ENCODE assay signal across 9 mouse cellular contexts in genomic region chr17:42782156-42782757, GRCm38 (mm10). TPM values are rescaled to one million over a fixed set of nuclear protein-coding genes. Genes with fewer than 3 reads are reported as not detected.
DNase-seq lines count a peak whose midpoint lies in the region; ATAC-seq and TF ChIP-seq lines count a peak whose summit lies in the region.
"Had no signal": no experiment of that assay in that cellular context is flagged by ENCODE, and none has a peak within 500 bp of the region (broad histone marks: within the 10 kb centered on the region; RNA-seq: fewer than 3 reads in every experiment).

No protein-coding gene starts in this region.

- no peaks in the 10 kb centered on the region for H3K27me3 ChIP-seq in C2C12 (ENCODE audit: control insufficient read depth, insufficient read depth, insufficient read length)
- no peaks in the 10 kb centered on the region for H3K27me3 ChIP-seq in kidney, embryonic 15.5 days
- H3K27me3 ChIP-seq in limb, embryonic 13.5 days, result no peaks in the 10 kb centered on the region
- no peaks in the 10 kb centered on the region for H3K27me3 ChIP-seq in midbrain, postnatal 0 days (ENCODE audit: insufficient read depth, low read length)

- H3K79me3 ChIP-seq in C2C12 (ENCODE audit: low read depth), result no peaks in the 10 kb centered on the region

- no peak overlapping the region for H3K27ac ChIP-seq in kidney, embryonic 15.5 days
- H3K27ac ChIP-seq in limb, embryonic 13.5 days, result no peak overlapping the region
- no peak overlapping the region for H3K27ac ChIP-seq in midbrain, postnatal 0 days (ENCODE audit: low read depth, low read length)

- no peak overlapping the region for H3K9ac ChIP-seq in kidney, embryonic 15.5 days
- H3K9ac ChIP-seq in limb, embryonic 13.5 days, result no peak overlapping the region
- H3K9ac ChIP-seq in midbrain, postnatal 0 days (replicated peaks; ENCODE audit: low read length, poor library complexity, severe bottlenecking), result no peak overlapping the region

- no peaks in the 10 kb centered on the region for H3K79me2 ChIP-seq in C2C12 (ENCODE audit: control insufficient read depth, insufficient read depth)

- no peak overlapping the region for H3K4me2 ChIP-seq in kidney, embryonic 15.5 days
- no peak overlapping the region for H3K4me2 ChIP-seq in limb, embryonic 13.5 days (replicated peaks)
- H3K4me2 ChIP-seq in midbrain, postnatal 0 days (ENCODE audit: low read depth, low read length, poor library complexity, severe bottlenecking), result no peak overlapping the region

- DNase-seq in adrenal gland, adult 8-10 months, result peak; percentile 24
- peak; percentile 79 for DNase-seq in embryo, embryonic 9.5 days (ENCODE audit: extremely low spot score)
- peak; percentile 81 for DNase-seq in midbrain, postnatal 0 days (ENCODE audit: low spot score)
- peak; percentile 38 to 68 for DNase-seq in spleen, postnatal 4 days (ENCODE audit: low spot score in 2 of 2)

- H3K9me3 ChIP-seq in kidney, embryonic 15.5 days (replicated peaks), result no peaks in the 10 kb centered on the region
- no peaks in the 10 kb centered on the region for H3K9me3 ChIP-seq in limb, embryonic 13.5 days
- H3K9me3 ChIP-seq in midbrain, postnatal 0 days (ENCODE audit: low read length), result no peaks in the 10 kb centered on the region

- 55% methylated on average over 7 of the region's 7 CpGs for WGBS in kidney, embryonic 15.5 days
- WGBS in limb, embryonic 13.5 days, result 55% methylated on average over 7 of the region's 7 CpGs
- WGBS in midbrain, postnatal 0 days, result 61% methylated on average over 7 of the region's 7 CpGs

- H3K36me3 ChIP-seq in C2C12 (ENCODE audit: control insufficient read depth, insufficient read depth), result no peaks in the 10 kb centered on the region
- no peaks in the 10 kb centered on the region for H3K36me3 ChIP-seq in kidney, embryonic 15.5 days
- no peaks in the 10 kb centered on the region for H3K36me3 ChIP-seq in limb, embryonic 13.5 days
- H3K36me3 ChIP-seq in midbrain, postnatal 0 days (ENCODE audit: insufficient read depth, low read length), result no peaks in the 10 kb centered on the region

- TF ChIP-seq CTCF in C2C12 (IDR thresholded peaks at IDR 0.05; ENCODE audit: control insufficient read depth, insufficient read depth, insufficient read length), result peak; percentile 44
- TF ChIP-seq CTCF in midbrain, postnatal 0 days (IDR thresholded peaks at IDR 0.05), result peak; percentile 83

- H3K4me1 ChIP-seq in kidney, embryonic 15.5 days, result no peaks in the 10 kb centered on the region
- no peaks in the 10 kb centered on the region for H3K4me1 ChIP-seq in limb, embryonic 13.5 days
- H3K4me1 ChIP-seq in midbrain, postnatal 0 days (ENCODE audit: insufficient read depth, low read length), result no peaks in the 10 kb centered on the region

- no peak overlapping the region for H3K4me3 ChIP-seq in C2C12 (ENCODE audit: insufficient read depth, poor library complexity, severe bottlenecking)
- H3K4me3 ChIP-seq in kidney, embryonic 15.5 days (replicated peaks), result no peak overlapping the region
- no peak overlapping the region for H3K4me3 ChIP-seq in limb, embryonic 13.5 days
- no peak overlapping the region for H3K4me3 ChIP-seq in midbrain, postnatal 0 days (ENCODE audit: low read depth, low read length)
- H3K4me3 ChIP-seq: erythroblast, embryonic 14.5 days had no signal

- no peak overlapping the region for H3ac ChIP-seq in C2C12 (ENCODE audit: control insufficient read depth, insufficient read length, low read depth)

- peak; percentile 82 for ATAC-seq in granulocyte monocyte progenitor cell, adult 5-6 weeks (replicated peaks; ENCODE audit: poor library complexity, severe bottlenecking)
- ATAC-seq in kidney, embryonic 15.5 days (replicated peaks; ENCODE audit: low FRiP score), result peak; percentile 84
- peak; percentile 78 for ATAC-seq in limb, embryonic 13.5 days (ENCODE audit: low FRiP score, low read depth)
- peak; percentile 64; the same call in 1 of the 2 replicates for ATAC-seq in midbrain, postnatal 0 days (ENCODE audit: low FRiP score)

TF ChIP-seq in C2C12, 6 proteins besides CTCF, POLR2A, EP300 and RAD21:
- TF ChIP-seq MAX (IDR thresholded peaks at IDR 0.05), result no peak
- TF ChIP-seq CEBPB (IDR thresholded peaks at IDR 0.05; ENCODE audit: low read depth), result no peak
- TF ChIP-seq USF1 (IDR thresholded peaks at IDR 0.05; ENCODE audit: low read depth), result no peak
- TF ChIP-seq FOSL1 (IDR thresholded peaks at IDR 0.05; ENCODE audit: insufficient read depth, low read length, poor library complexity, severe bottlenecking), result no peak
- no peak for TF ChIP-seq MYOG (IDR thresholded peaks at IDR 0.05; ENCODE audit: control insufficient read depth, extremely low read depth, insufficient read length)
- TF ChIP-seq MYOD1 (IDR thresholded peaks at IDR 0.05; ENCODE audit: control insufficient read depth, insufficient read length, low read depth), result no peak

RNA-seq across cellular contexts. Expression of gene Adgrf2, which starts 40.3 kb away (rescaled TPM):
- polyA plus RNA-seq in C2C12 (2012; fragmentation: generic; extraction: Trizol), result not detected
- under 1 TPM in 3 of 4 experiments, not detected in 1; 0.17 to 0.35 (median 0.22) TPM for total RNA-seq in adrenal gland, adult 8-10 months (2022)
- total RNA-seq in granulocyte monocyte progenitor cell, adult 5-6 weeks (2014; fragmentation: Nextera tagmentation), result not detected in 2 replicates
- total RNA-seq in granulocyte monocyte progenitor cell, adult 5-6 weeks (2017), result not detected in 2 replicates
- polyA plus RNA-seq in kidney, embryonic 15.5 days (2015; fragmentation: Nextera tagmentation; extraction: Ambion mirVana), result 0.15 TPM in 1 of 2 replicates, not detected in the other
- 0.05 and 0.23 TPM in 2 replicates for polyA plus RNA-seq in limb, embryonic 13.5 days (2015; fragmentation: Nextera tagmentation; extraction: Ambion mirVana)
- 0.22 and 1.2 TPM in 2 replicates for total RNA-seq in midbrain, postnatal 0 days (2014; rRNA removed)
- 0.05 and 0.06 TPM in 2 replicates for polyA plus RNA-seq in midbrain, postnatal 0 days (2015; fragmentation: Nextera tagmentation; extraction: Ambion mirVana)
- polyA plus RNA-seq: erythroblast, embryonic 14.5 days had no signal

Comparison
In these comparisons a context has a peak if more than half of its experiments do, and no peak if none do; other contexts are left out.
1. DNase-seq: peak in every context shown above with its lines; median percentile 81 in midbrain, postnatal 0 days; 79 in embryo, embryonic 9.5 days; 53 in spleen, postnatal 4 days; 24 in adrenal gland, adult 8-10 months.